Mouse (Mus musculus) heart, adult 2 months (tissue): ENCODE data around the gene Ifrd2. TPM values are rescaled to one million over a fixed set of nuclear protein-coding genes. Genes with fewer than 3 reads are reported as not detected.
A peak's percentile ranks its signal among the peaks of the same experiment; 100 is the strongest.

Experiments
- DNase-seq, 2 experiments: peaks; one replicate each; pipeline ENCODE4 v3.0.0; 2021
- H3K27ac ChIP-seq: fragments of 200-600 bp; 2 replicates; pipeline ENCODE4 v1.8.1; 2022
- H3K27me3 ChIP-seq: fragments of 200-500 bp; 2 replicates; pipeline ENCODE4 v1.6.1; 2012; ENCODE audit warnings: mild to moderate bottlenecking, low read length, inconsistent platforms, mixed read lengths; ENCODE audit not compliant: control insufficient read depth, insufficient read depth
- H3K36me3 ChIP-seq: fragments of 200-500 bp; 2 replicates; pipeline ENCODE4 v1.6.1; 2012; ENCODE audit warnings: low read length, inconsistent platforms; ENCODE audit not compliant: control insufficient read depth, insufficient read depth
- H3K4me1 ChIP-seq: fragments of 200-500 bp; 2 replicates; pipeline ENCODE4 v1.6.1; 2011; ENCODE audit warnings: low read length; ENCODE audit not compliant: control insufficient read depth, insufficient read depth
- H3K4me3 ChIP-seq: fragments of 200-600 bp; 2 replicates; pipeline ENCODE4 v1.8.1; 2022
- H3K79me2 ChIP-seq: fragments of 200-500 bp; replicated peaks from 2 replicates; pipeline ENCODE4 v1.6.1; 2012; ENCODE audit warnings: mild to moderate bottlenecking, inconsistent platforms, low read length, moderate library complexity, mixed read lengths; ENCODE audit not compliant: control insufficient read depth, insufficient read depth
- H3K9ac ChIP-seq: fragments of 200-500 bp; 2 replicates; pipeline ENCODE4 v1.6.1; 2012; ENCODE audit warnings: low read depth, mild to moderate bottlenecking, control low read depth, inconsistent platforms, low read length, mixed read lengths
- CTCF ChIP-seq: fragments of 200-600 bp; IDR thresholded peaks from 2 replicates; pipeline ENCODE4 v1.8.1; 2022; ENCODE audit warnings: antibody characterized with exemption, mild to moderate bottlenecking, moderate library complexity
- EP300 ChIP-seq: fragments of 200-500 bp; IDR thresholded peaks from 2 replicates; pipeline ENCODE4 v1.6.1; 2011; ENCODE audit warnings: low read depth, low read length, control low read depth; ENCODE audit not compliant: insufficient read depth
- POLR2A ChIP-seq: fragments of 200-500 bp; IDR thresholded peaks from 2 replicates; pipeline ENCODE4 v1.6.1; 2011; ENCODE audit warnings: mild to moderate bottlenecking, low read depth, low read length, control low read depth; ENCODE audit not compliant: insufficient read depth
- WGBS: fragments of 180-500 bp; shearing (Covaris S2); methylation state at CpG from one replicate; pipeline ENCODE4 v1.1.7; 2018; 5-methylcytosine and 5-hydroxymethylcytosine counted together
- intact Hi-C: fragments of 180-260 bp; cut with DNase I; formaldehyde crosslinking; loops from one replicate; pipeline ENCODE4 v1.15.1; 2025
- polyA plus RNA-seq: library from polyadenylated mRNA; depleted of rRNA; stranded (reverse); fragments of >200 nt; gene quantifications from 2 replicates; pipeline ENCODE4 v1.2.3, GENCODE M21; 2012
- total RNA-seq, 2 experiments: library from RNA; stranded (reverse); gene quantifications; 2 replicates each; pipeline ENCODE4 v1.2.3; 2021

Ifrd2 gene
- total and polyA plus RNA-seq, 3 experiments, result 39.9 to 51.4 (median 43.7) TPM

DNA sequence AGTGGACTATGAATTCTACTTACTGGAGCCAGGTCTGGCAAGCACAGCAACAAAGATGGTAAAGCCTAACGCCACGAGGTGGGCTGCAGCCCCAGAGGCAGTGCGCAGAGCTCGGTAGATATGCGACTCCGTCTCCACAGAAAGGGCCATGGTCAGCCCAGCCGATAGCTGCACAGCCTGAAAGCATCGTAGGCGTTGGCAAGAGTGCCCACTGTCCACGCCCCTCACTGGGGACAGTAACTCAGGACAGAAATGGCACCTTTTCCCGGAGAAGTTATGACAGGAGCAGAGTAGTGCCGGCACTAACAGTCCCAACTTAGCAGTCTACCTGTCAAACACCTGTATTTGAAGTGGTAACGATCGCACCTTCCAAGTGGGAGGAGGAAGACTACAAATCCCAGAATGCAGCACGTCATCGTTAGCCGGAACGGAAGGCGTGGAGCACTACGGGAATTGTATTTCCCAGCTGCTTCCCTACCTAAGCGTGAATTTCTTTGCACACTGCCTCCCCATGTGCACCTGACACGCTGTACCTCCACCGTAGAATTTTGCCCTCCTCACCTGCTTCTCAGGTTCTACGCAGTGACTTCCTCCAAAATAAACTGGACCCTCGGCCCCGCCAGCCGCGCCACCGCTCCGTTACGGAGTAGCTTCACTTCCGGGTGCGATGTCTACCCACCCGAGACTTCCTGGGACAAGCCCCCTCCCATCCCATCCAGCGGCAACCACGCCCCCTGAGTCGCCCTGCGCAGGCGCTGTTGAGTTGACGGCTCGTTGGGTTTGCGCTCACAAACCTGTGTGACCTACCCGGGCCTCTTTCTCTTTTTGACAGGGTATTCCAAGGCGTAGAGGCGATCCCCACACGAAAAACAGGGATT, 45.7 kb upstream of the Ifrd2 start, which contains the start of the genes Cyb561d2 and Nprl2:
TSS of gene Cyb561d2 (minus strand) at position 720 of the 878 bp plus-strand sequence.
TSS of gene Nprl2 (plus strand) at position 753 of the 878 bp plus-strand sequence.
- H3K4me3 ChIP-seq, result peak within 1 kb of the TSS; percentile 75
- H3K36me3 ChIP-seq, result peaks cover 3% of the 10 kb centered on the region; the same call in 1 of the 2 replicates
- peak within 1 kb of the TSS; percentile 69 for H3K9ac ChIP-seq
- TF ChIP-seq CTCF, result no peak
- TF ChIP-seq EP300, result peak; percentile 66
- peak; percentile 84 for TF ChIP-seq POLR2A
- intact Hi-C loops, result loop anchor here (1.0 to 10.0 kb wide), 2 partner anchors 8 to 857 kb away; partner anchors contain the start of genes Tex264 and Tmem115
- peak within 1 kb of the TSS; percentile 76 for H3K27ac ChIP-seq
- WGBS, result 1% methylated on average over 46 of the region's 46 CpGs
- DNase-seq, result peak; percentile 95 to 96
- no peaks in the 10 kb centered on the region for H3K27me3 ChIP-seq
- H3K4me1 ChIP-seq, result peaks cover 6% of the 10 kb centered on the region
- H3K79me2 ChIP-seq, result no peaks in the 10 kb centered on the region

- intact Hi-C loops, result loop anchor here (1.0 to 10.0 kb wide), 2 partner anchors 9 to 858 kb away; partner anchors contain the start of genes Tex264 and Tmem115
- H3K4me3 ChIP-seq, result peak overlapping the region; percentile 75
- H3K27ac ChIP-seq, result peak overlapping the region; percentile 76
- H3K27me3 ChIP-seq, result no peaks in the 10 kb centered on the region
- 2% methylated on average over 11 of the region's 11 CpGs for WGBS
- TF ChIP-seq POLR2A (no peak), CTCF (no peak), EP300 (no peak)
- H3K4me1 ChIP-seq, result peaks cover 5% of the 10 kb centered on the region; the same call in 1 of the 2 replicates
- H3K36me3 ChIP-seq, result no peaks in the 10 kb centered on the region
- DNase-seq, result no peak
- peak overlapping the region; percentile 69 for H3K9ac ChIP-seq
- H3K79me2 ChIP-seq, result no peaks in the 10 kb centered on the region
Measured at GRCm38 (mm10) chr9:107542352-107542686, 45.1 kb upstream of the Ifrd2 start.

GRCm38 (mm10) chr9:107542721-107543120, 44.7 kb upstream of the Ifrd2 start:
- no peaks in the 10 kb centered on the region for H3K79me2 ChIP-seq
- no peak overlapping the region; the same call in 1 of the 2 replicates for H3K27ac ChIP-seq

DNA sequence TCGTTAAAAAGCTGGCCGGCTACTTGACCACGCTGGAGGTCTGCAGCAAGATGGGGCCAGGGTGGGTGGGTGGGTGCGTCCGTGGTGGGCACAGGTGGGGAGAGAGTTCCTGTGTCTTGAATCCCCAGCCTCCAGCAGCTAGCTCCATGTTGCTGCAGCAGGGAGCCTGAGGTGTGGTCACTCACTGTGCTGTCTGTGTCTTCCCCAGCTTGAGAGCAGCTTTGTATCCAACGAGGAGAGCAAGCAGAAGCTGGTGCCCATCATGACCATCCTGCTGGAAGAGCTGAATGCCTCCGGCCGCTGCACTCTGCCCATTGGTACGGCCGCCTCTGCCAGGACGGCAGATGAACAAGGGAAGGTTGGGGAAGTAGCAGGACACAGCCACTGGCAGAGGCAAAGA, 44.1 kb upstream of the Ifrd2 start:
- intact Hi-C loops, result loop anchor here (10.0 kb wide), 1 partner anchor 858 kb away; the partner anchor contains the start of gene Tex264
- Histone ChIP-seq H3K4me1 (peaks cover 5% of the 10 kb centered on the region; the same call in 1 of the 2 replicates), H3K27me3 (no peaks in the 10 kb centered on the region), H3K9ac (no peak overlapping the region), H3K4me3 (no peak overlapping the region), H3K27ac (no peak overlapping the region), H3K36me3 (no peaks in the 10 kb centered on the region), H3K79me2 (no peaks in the 10 kb centered on the region)
- DNase-seq, result no peak
- 85% methylated on average over 11 of the region's 11 CpGs for WGBS
- TF ChIP-seq POLR2A (no peak), EP300 (no peak), CTCF (no peak)

More at GRCm38 (mm10) chr9:107542721-107543120, 44.7 kb upstream of the Ifrd2 start:
- no peak for DNase-seq
- no peak overlapping the region; the same call in 1 of the 2 replicates for H3K9ac ChIP-seq
- peak overlapping the region; percentile 75 for H3K4me3 ChIP-seq
- 35% methylated on average over 8 of the region's 8 CpGs for WGBS
- peaks cover 5% of the 10 kb centered on the region; the same call in 1 of the 2 replicates for H3K4me1 ChIP-seq
- no peaks in the 10 kb centered on the region for H3K36me3 ChIP-seq
- intact Hi-C loops, result loop anchor here (1.0 to 10.0 kb wide), 2 partner anchors 9 to 858 kb away; partner anchors contain the start of genes Tex264 and Tmem115
- H3K27me3 ChIP-seq, result no peaks in the 10 kb centered on the region
- TF ChIP-seq EP300, result no peak
- no peak for TF ChIP-seq POLR2A
- TF ChIP-seq CTCF, result no peak

GRCm38 (mm10) chr9:107544196-107544700, 43.2 kb upstream of the Ifrd2 start:
- no peak for DNase-seq
- Histone ChIP-seq H3K36me3 (no peaks in the 10 kb centered on the region), H3K4me3 (no peak overlapping the region), H3K27me3 (no peaks in the 10 kb centered on the region), H3K4me1 (peaks cover 5% of the 10 kb centered on the region; the same call in 1 of the 2 replicates), H3K27ac (no peak overlapping the region), H3K9ac (no peak overlapping the region), H3K79me2 (no peaks in the 10 kb centered on the region)
- intact Hi-C loops, result loop anchor here (10.0 kb wide), 1 partner anchor 859 kb away; the partner anchor contains the start of gene Tex264
- WGBS, result 96% methylated on average over 17 of the region's 17 CpGs
- no peak for TF ChIP-seq CTCF
